Mouse (Mus musculus) G1E-ER4 (cell line): Measurements from ENCODE around the gene Icmt. TPM values are rescaled to one million over a fixed set of nuclear protein-coding genes. Genes with fewer than 3 reads are reported as not detected.

Source experiments
- GATA1 ChIP-seq: IDR thresholded peaks from one replicate; pipeline ENCODE4 v1.8.0; 2012; ENCODE audit warnings: low read length, inconsistent platforms
- polyA plus RNA-seq: library from polyadenylated mRNA; stranded (reverse); fragments of >175 nt; gene quantifications from 2 replicates; pipeline ENCODE4 v1.2.3, GENCODE M21; 2012

The Icmt gene
- polyA plus RNA-seq, 1 experiment = 30.0 TPM

GRCm38 (mm10) chr4:152271334-152271733 lies 25.7 kb upstream of the Icmt start:
- TF ChIP-seq GATA1 = no peak

- TF ChIP-seq GATA1 = no peak
Observed at GRCm38 (mm10) chr4:152272006-152272405, 25.0 kb upstream of the Icmt start.

- TF ChIP-seq GATA1 = no peak
Observed at GRCm38 (mm10) chr4:152272449-152273049, 24.5 kb upstream of the Icmt start.

GRCm38 (mm10) chr4:152273191-152273590 lies 23.8 kb upstream of the Icmt start:
- no peak for TF ChIP-seq GATA1

- no peak for TF ChIP-seq GATA1
Observed at GRCm38 (mm10) chr4:152273621-152274236, 23.3 kb upstream of the Icmt start, which contains the start of gene Gpr153. Gpr153 (plus strand) TSS chr4:152274232.

GRCm38 (mm10) chr4:152274681-152275131 lies 22.3 kb upstream of the Icmt start:
- no peak for TF ChIP-seq GATA1

- no peak for TF ChIP-seq GATA1
Observed at GRCm38 (mm10) chr4:152276389-152277347, 20.4 kb upstream of the Icmt start.

GRCm38 (mm10) chr4:152277916-152278315 lies 19.1 kb upstream of the Icmt start:
- no peak for TF ChIP-seq GATA1

- no peak for TF ChIP-seq GATA1
Observed at GRCm38 (mm10) chr4:152278986-152279385, 18.0 kb upstream of the Icmt start.

GRCm38 (mm10) chr4:152281601-152282000 lies 15.4 kb upstream of the Icmt start:
- TF ChIP-seq GATA1 = no peak

GRCm38 (mm10) chr4:152282721-152283120 lies 14.3 kb upstream of the Icmt start:
- TF ChIP-seq GATA1 = no peak

- TF ChIP-seq GATA1 = no peak
Observed at GRCm38 (mm10) chr4:152283186-152283950, 13.7 kb upstream of the Icmt start.

GRCm38 (mm10) chr4:152285505-152285904 lies 11.5 kb upstream of the Icmt start:
- TF ChIP-seq GATA1 = no peak

- no peak for TF ChIP-seq GATA1
Observed at GRCm38 (mm10) chr4:152286183-152286582, 10.8 kb upstream of the Icmt start.

GRCm38 (mm10) chr4:152286887-152287286 lies 10.1 kb upstream of the Icmt start:
- no peak for TF ChIP-seq GATA1
